Mouse (Mus musculus): ENCODE measurements around the gene Tmod3.
A peak's percentile ranks its signal among the peaks of the same experiment; 100 is the strongest.

Tmod3 gene

DNA sequence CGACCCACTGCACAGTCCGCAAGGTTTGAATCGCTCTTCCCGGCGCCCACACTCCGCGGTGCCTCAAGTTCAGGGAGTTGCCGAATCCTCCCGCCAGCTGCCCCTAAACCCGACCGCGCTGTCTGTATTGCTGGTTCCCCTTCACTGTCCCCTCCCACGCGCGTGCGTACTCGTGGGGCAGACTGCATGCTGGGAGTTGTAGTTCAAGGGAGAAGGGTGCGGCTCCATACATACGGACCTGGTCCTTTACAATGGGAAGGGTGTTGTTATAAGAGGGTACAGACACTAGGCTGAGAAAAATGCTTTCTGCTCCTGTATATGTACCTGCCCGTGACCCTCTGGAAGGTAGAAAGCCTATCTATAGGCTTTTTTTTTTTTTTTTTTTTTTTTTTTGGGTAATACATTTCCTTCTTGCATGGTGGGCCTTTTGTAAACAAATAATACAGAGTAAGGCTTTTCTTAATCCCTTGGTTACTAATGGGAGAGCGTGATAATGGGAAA lies at the start of gene Tmod3:
Gene Tmod3, minus strand, starts transcription at position 146 of the 501 bp plus-strand sequence.
- DNase-seq (ENCODE audit: low read depth, low spot score), result peak; percentile 88

DNA sequence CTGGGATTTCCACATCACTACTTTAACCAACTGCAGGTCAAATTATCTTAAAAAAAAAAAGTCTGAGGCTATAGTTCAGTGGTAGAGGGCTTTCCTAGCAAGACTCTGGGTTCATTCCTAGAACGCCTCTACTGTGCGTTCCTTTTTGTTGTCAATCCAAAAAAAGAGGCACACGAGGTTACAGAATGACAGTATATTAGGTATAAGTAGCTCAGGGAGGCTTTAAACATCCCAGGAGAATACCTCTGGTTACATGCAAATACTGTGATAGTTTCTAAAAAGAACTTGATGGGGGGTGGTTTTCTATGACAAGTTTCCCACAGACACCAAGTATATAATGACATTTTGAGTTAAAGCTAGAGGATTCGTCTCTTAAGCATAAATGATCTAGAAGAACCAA lies 48.0 kb upstream of the Tmod3 start:
- DNase-seq (ENCODE audit: low read depth, low spot score), result no peak

DNA sequence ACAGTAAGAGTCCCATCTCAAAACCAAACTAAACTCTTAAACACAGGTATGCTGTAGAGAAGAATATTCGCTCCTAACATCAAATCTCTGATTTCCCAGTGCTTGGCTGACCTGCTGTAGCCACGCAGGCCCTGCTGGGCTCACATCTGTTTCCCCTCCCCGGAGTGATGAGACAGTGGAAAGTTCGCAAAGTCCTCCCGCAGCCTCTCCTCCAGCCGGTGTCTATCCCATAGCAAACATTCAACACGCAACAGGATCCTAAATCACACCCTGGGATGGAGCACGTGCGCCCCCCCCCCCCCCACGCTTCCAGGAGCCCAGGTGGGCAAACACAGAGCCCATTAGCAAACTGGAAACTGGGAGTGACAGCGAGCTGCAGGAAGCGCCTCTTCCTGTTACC lies 42.1 kb upstream of the Tmod3 start:
- no peak for DNase-seq (ENCODE audit: low read depth, low spot score)

DNA sequence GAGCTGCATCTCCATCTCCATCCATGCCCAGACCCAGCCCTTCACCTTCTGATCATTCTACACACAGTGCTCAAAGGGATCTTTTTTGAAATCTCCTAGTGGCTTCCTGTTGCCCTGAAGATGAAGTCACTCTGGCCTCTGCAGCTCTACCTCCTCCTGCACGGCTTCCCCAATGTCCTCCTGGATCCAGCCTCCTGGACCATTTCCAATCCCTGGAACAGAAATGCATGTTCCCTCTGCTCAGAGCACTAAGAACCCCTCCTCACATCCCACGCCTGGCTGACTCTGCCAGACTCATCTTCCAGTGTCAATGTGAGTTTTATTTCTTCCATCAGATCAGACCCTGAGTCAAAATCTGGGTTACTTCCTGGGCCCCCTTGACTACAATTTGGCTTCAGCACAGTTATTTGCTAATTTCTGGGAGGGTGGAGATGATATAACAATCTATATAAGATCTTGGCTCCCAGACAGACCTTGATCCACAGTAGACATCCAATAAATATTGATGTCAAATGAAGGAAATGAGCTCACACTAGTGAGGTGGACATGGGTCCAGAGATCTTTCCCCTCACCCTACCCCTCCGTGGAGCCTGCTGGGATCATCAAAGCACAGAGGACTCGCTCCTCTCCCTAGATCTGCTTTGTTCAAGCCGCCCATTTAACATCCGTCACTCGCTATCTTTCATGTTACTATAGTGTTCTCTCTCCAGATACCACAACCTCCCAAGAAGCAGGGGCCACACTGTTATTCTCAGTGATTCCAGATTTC lies 40.9 kb upstream of the Tmod3 start:
- DNase-seq (ENCODE audit: low read depth, low spot score), result no peak

- DNase-seq (ENCODE audit: low read depth, low spot score), result peak; percentile 28
Measured at GRCm38 (mm10) chr9:75599191-75599841, 39.9 kb upstream of the Tmod3 start.

DNA sequence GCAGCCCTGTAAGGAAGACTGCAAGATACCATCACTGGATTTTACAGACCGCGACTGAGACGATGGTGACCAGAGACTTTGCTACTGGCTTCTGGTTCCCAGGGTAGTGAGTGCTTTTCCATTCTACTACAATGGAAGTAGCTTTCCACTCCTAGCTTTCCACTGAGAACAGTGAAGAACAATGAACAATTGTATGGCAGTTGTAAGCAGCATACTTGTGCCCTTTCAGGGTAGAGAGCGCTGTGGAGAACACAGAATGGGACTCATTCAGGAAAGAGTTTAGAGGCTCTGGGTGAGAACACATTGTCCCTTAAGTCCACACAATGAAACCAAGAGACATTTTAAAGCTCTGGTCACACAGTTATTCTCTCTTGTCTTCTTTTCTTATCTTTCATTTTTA lies 38.1 kb upstream of the Tmod3 start:
- DNase-seq (ENCODE audit: low read depth, low spot score), result no peak

DNA sequence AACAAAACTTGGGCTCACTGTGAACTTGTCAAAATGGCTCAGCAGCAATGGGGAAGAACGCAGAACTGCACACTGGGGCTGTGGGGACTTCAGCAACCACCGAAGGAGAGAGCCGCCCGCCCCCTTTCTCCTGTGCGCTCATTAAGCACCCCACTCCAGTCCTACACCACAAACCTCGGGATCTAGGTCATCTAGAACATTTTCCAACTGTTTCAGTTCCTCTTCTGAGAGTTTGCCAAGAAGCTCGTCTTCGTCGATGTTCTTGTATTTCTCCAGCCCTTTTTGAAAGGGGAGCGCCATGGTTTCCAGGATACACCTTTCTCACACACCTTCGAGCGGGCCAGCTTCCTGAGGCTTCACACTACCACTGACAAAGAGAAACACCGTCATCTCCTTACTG lies 37.6 kb upstream of the Tmod3 start:
- DNase-seq (ENCODE audit: low read depth, low spot score), result no peak

DNA sequence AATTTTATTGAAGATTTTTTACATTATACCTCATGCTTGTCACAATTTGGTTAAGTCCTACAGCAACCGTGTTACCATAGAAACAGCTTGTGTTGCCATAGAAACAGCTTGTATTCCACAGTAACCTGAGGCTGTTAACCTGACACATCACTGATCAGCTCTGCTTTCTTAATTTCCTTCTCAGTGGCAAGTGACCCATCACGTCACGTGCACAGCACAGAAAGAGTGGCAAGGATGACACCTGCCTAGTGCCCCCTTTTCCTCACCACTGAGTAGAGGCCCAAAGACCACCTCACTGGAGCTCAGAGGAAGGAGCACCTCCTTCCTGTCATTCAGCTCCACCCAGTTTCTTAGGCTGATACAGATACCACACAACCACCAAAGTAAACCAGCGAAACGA lies 34.0 kb upstream of the Tmod3 start:
- DNase-seq (ENCODE audit: low read depth, low spot score), result no peak

GRCm38 (mm10) chr9:75589850-75590790 lies 30.7 kb upstream of the Tmod3 start:
- DNase-seq (ENCODE audit: low read depth, low spot score), result no peak

DNA sequence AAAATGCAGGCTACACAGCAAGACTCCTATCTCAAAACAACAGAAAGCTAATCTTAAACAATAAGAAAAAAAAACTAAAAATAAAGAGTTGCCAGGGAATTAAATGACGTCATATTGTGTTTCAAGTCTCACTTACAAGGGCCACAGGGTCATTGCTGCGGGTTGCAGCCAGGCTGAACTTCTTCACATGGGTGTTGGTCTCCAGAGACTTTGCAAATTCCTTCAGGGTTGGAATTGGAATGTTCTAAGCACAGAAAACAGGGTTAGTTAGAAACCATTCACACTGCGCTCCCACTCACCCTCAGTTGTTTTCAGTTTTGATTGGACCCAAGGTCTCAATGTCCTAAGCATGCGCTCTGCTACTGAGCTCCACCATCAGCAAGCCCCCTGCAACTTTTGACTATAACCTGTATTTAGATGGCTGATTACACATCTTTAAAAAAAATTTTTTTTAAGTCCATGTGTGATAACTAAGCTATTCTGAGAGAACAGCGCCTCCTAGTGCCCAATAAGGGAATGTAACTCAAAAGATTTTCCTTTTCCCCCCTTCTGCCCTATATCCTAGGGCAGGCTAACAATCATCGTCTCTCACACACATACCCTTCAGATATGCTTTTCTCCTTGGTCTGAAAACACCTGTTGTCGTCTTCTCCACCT lies 22.4 kb upstream of the Tmod3 start:
- DNase-seq (ENCODE audit: low read depth, low spot score), result peak; percentile 29

DNA sequence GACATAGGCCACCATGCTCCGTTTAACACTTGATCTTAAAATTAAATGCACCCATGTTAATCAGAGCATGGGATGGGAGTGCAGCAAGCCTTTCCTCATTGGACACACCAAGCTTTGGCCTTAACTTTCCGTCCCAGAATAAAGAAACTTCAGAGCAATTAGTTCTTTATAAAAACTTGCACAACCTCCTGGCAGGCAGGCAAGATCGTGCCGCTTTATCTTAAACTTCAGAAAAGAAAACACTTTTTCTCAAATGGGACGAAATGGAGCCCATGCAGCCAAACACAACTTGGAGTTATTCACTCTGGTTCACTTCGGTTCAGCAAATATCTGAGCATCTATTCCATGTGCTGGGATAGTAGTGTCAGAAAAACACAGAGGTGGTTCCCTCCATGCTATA lies 19.9 kb upstream of the Tmod3 start:
- DNase-seq (ENCODE audit: low read depth, low spot score), result no peak

DNA sequence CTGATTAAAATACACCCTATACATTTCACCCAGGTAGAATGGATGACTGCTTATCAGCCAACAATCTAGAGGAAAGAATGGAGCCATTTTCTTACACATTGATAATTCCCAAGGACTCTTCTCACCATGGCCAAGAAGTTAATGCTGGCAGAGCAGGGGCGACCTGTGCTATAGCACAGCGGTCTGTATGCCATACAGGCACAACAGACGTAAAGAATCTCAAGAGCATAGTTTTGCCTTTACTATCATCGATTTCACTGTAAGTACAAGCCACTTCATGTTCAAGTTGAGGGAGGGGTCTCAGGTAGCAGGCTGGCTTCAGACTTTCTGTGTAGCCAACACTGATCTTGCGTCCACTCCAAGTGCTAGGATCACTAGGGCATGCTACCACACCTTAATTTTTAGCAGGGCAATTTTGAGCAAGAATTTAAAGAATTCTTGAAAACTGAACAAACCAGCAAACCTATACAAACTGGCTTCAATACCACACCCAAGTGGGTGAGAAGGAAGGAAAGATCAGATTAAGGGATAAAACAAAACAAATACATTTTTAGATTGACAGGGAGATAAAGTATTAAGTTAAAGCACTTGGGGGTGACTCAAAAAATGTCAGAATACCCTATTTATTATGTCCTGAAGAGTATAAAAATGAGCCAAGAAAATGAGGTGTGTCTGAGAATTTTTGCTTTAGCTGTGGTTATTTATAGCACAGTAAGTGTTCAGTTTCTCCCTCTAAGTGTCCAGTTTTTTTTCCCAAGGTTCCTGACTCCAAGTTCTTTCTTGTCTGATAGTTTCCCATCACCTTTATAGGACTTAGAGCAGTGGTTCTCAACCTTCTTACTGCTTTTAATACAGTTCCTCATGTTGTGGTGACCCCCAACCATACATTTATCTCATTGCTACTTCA lies 11.8 kb upstream of the Tmod3 start:
- no peak for DNase-seq (ENCODE audit: low read depth, low spot score)

DNA sequence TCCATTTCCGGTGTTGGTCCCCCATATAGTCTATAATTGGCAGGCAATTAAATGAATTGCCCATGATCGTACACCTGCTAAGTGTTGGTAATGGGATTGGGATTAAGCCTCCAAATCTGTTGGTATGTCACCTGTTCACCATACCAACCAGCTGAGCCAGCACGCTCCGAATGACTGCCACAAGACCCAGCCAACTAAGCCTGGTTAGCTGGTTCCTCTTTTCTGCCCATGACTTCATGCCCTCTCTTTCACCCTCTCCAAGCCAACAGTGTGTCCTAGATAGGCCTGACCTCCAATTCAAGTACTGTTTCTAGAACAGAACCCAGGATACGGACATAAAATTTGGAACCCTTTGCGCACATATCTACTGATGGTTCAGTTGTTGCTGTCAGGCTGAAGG lies 8.9 kb upstream of the Tmod3 start:
- no peak for DNase-seq (ENCODE audit: low read depth, low spot score)

GRCm38 (mm10) chr9:75564892-75565291 lies 5.4 kb upstream of the Tmod3 start:
- DNase-seq (ENCODE audit: low read depth, low spot score), result no peak

DNA sequence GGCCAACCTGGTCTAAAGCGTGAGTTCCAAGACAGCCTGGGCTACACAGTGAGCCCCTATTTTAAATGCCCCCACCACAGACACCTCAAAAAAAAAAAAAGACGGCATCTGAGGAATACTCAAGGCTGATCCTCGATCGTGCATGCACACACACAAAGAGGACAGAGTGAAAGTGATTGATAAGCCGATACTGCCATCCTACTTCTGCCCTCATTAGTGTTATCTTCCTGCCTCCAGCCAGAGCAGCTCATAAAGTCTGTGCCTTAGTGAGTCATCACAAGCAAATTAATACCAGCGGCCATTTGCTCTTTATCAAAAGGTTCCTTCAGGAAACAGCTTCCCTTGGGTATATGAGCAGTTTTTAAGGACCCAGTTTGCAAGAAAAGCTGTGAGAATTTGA lies 4.2 kb upstream of the Tmod3 start:
- DNase-seq (ENCODE audit: low read depth, low spot score), result no peak

DNA sequence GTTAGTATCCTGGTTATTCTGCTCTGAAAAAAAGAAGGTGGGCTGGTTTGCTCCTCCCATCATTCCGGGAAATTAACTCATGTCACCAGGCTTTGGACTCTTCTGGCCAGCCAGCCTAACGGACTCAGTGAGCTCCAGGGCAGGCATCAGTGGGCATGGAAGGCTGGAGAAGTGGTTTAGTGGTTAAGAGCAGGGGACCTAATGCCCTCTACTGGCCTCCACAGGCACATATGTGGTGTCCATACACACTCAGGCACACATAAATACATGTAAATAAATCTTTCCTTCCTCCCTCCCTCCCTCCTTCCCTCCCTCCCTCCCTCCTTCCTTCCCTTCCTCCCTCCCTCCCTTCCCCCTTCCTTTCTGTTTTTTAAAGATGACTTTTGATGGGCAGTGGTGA lies 3.7 kb upstream of the Tmod3 start:
- DNase-seq (ENCODE audit: low read depth, low spot score), result no peak

DNA sequence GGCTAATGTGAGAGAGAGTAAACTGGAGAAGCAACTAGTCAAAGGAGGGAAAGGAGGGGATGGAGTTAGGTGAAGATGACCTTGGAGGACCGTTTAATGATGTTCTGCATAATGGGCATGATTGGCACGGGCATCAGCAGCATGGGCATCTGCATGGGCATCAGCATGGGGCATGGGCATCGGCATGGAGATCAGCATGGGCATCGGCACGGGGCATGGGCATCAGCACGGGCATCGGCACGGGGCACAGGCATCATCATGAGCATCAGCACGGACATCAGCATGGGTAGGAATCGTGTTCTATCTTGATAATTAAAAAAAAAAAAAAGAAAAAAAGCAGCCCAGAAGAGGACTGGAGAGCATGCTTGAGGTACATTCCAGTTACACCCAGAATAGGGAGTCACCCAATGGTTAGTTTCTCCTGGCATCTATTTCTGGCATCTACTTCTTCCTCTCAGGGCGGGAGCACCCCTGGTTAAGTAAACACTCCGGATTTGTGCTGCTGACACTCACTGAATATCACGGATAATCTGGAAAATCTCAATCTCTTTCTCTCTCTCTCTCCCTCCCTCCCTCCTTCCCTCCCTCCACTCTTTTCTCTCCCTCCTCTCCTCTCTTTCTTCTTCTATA lies 1.7 kb upstream of the Tmod3 start:
- DNase-seq (ENCODE audit: low read depth, low spot score), result no peak

- DNase-seq (ENCODE audit: low read depth, low spot score), result no peak
Measured at GRCm38 (mm10) chr9:75560353-75560752, 896 bp upstream of the Tmod3 start.

DNA sequence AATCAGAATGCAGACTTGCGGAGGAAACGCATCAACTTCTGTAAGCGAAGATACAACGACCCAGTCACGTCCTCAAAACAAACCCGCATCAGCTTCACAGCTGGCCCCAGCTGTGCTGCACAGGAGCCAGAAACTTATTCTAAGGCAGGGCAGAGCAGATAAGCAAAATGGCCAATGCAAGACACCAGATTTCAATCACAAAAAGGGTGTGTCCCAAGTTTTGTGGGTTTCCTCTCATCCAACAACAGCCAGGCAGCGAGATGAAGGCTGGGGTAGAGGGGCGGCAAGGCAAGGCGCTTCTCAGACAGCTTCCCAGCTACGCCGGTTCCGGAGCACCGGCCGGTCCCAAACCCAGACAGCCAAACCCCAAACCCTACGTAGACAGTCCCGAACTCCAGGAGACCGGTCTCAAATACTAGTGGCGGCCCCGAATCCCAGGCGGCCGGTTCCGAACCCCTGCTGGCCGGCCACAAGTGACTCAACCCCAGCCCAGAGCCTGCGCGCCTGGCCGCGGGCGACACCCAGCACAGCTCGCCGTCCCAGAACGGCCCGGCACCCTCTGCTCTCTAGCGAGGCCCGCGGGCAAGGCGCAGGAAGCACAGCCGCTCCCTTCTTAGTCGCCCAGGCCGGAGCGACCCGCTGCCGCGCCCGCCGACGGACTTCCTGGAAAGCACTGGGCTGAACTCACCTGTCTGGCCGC lies 495 bp downstream of the Tmod3 start:
- no peak for DNase-seq (ENCODE audit: low read depth, low spot score)

Measured in retina, postnatal 7 days (tissue).